In genomic region chr8:128508723-128509122, GRCm38 (mm10) we compare ENCODE assay signal across 15 mouse cellular contexts.
DNase-seq lines count a peak whose midpoint lies in the region; ATAC-seq and TF ChIP-seq lines count a peak whose summit lies in the region.
"Had no signal": no experiment of that assay in that cellular context is flagged by ENCODE, and none has a peak within 500 bp of the region (broad histone marks: within the 10 kb centered on the region; RNA-seq: fewer than 3 reads in every experiment).

No protein-coding gene starts in this region.

- H3K27me3 ChIP-seq in embryonic facial prominence, embryonic 14.5 days (replicated peaks; ENCODE audit: control insufficient read depth, insufficient read depth, low read length): no peaks in the 10 kb centered on the region
- no peaks in the 10 kb centered on the region for H3K27me3 ChIP-seq in embryonic facial prominence, embryonic 10.5 days (replicated peaks; ENCODE audit: low read depth, poor library complexity, severe bottlenecking)
- H3K27me3 ChIP-seq in heart, embryonic 16.5 days (ENCODE audit: control insufficient read depth, insufficient read depth, low read length): no peaks in the 10 kb centered on the region
- no peaks in the 10 kb centered on the region for H3K27me3 ChIP-seq in heart, adult 2 months (ENCODE audit: control insufficient read depth, insufficient read depth, low read length)
- H3K27me3 ChIP-seq: liver, embryonic 13.5 days had no signal

- no peaks in the 10 kb centered on the region for H3K36me3 ChIP-seq in embryonic facial prominence, embryonic 14.5 days (ENCODE audit: control insufficient read depth, insufficient read depth, low read length)
- H3K36me3 ChIP-seq in embryonic facial prominence, embryonic 10.5 days (replicated peaks): no peaks in the 10 kb centered on the region
- H3K36me3 ChIP-seq in heart, embryonic 16.5 days (ENCODE audit: control insufficient read depth, insufficient read depth): peaks cover 2% of the 10 kb centered on the region; the same call in 1 of the 2 replicates
- peaks cover 18% of the 10 kb centered on the region for H3K36me3 ChIP-seq in heart, adult 2 months (ENCODE audit: control insufficient read depth, insufficient read depth, low read length)
- H3K36me3 ChIP-seq: liver, embryonic 13.5 days; midbrain, embryonic 10.5 days had no signal

- H3K4me2 ChIP-seq in embryonic facial prominence, embryonic 14.5 days (ENCODE audit: low read depth, low read length): no peak overlapping the region
- H3K4me2 ChIP-seq in heart, embryonic 16.5 days (ENCODE audit: low read depth, low read length): no peak overlapping the region
- H3K4me2 ChIP-seq: liver, embryonic 13.5 days had no signal

- no peaks in the 10 kb centered on the region for H3K79me2 ChIP-seq in heart, adult 2 months (replicated peaks; ENCODE audit: control insufficient read depth, insufficient read depth, low read length)

- TF ChIP-seq POLR2A in heart, adult 2 months (IDR thresholded peaks at IDR 0.05; ENCODE audit: insufficient read depth, low read depth, low read length): no peak

- H3K9me3 ChIP-seq in embryonic facial prominence, embryonic 14.5 days (ENCODE audit: control insufficient read depth, low read length): no peaks in the 10 kb centered on the region
- H3K9me3 ChIP-seq in embryonic facial prominence, embryonic 10.5 days: no peaks in the 10 kb centered on the region
- no peaks in the 10 kb centered on the region for H3K9me3 ChIP-seq in heart, embryonic 16.5 days (replicated peaks; ENCODE audit: control insufficient read depth, low read length)
- H3K9me3 ChIP-seq: liver, embryonic 13.5 days; midbrain, embryonic 10.5 days had no signal

- H3K4me3 ChIP-seq in embryonic facial prominence, embryonic 14.5 days (ENCODE audit: low read depth, low read length): no peak overlapping the region
- H3K4me3 ChIP-seq in embryonic facial prominence, embryonic 10.5 days: no peak overlapping the region
- H3K4me3 ChIP-seq in heart, embryonic 16.5 days (ENCODE audit: low read length): no peak overlapping the region
- no peak overlapping the region for H3K4me3 ChIP-seq in heart, adult 2 months
- H3K4me3 ChIP-seq: gastrocnemius, adult 2 months; liver, embryonic 13.5 days; midbrain, embryonic 10.5 days had no signal

- peak; percentile 59 for DNase-seq in embryonic facial prominence, embryonic 14.5 days (ENCODE audit: low spot score)
- no peak for DNase-seq in embryonic facial prominence, embryonic 10.5 days (ENCODE audit: low spot score)
- no peak for DNase-seq in heart, adult 2 months
- DNase-seq in right cerebral cortex, adult 2 months (ENCODE audit: low spot score in 2 of 2): peak; percentile 13 to 14
- DNase-seq in right cerebral cortex, postnatal 25 days: no peak
- DNase-seq in right cerebral cortex, postnatal 4 days: peak; percentile 11
- DNase-seq in lung, postnatal 4 days: no peak
- DNase-seq: cerebellum, adult 18-20 months; gastrocnemius, adult 2 months; kidney, adult 9 months; kidney, postnatal 4 days; liver, embryonic 13.5 days; lung, postnatal 14 days had no signal

- no peak for ATAC-seq in embryonic facial prominence, embryonic 14.5 days (ENCODE audit: low read depth)
- no peak for ATAC-seq in heart, embryonic 16.5 days (replicated peaks; ENCODE audit: extremely low read depth, insufficient read depth, low FRiP score)

- no peak for TF ChIP-seq CTCF in heart, adult 2 months (IDR thresholded peaks at IDR 0.05)

- H3K4me1 ChIP-seq in embryonic facial prominence, embryonic 14.5 days (ENCODE audit: control insufficient read depth, insufficient read depth, low read length): no peaks in the 10 kb centered on the region
- H3K4me1 ChIP-seq in embryonic facial prominence, embryonic 10.5 days: no peaks in the 10 kb centered on the region
- H3K4me1 ChIP-seq in heart, embryonic 16.5 days (ENCODE audit: control insufficient read depth, insufficient read depth, low read length): peaks cover 12% of the 10 kb centered on the region
- H3K4me1 ChIP-seq in heart, adult 2 months (ENCODE audit: control insufficient read depth, insufficient read depth, low read length): peaks cover 4% of the 10 kb centered on the region
- H3K4me1 ChIP-seq: liver, embryonic 13.5 days; midbrain, embryonic 10.5 days had no signal

- intact Hi-C loops in heart, adult 2 months (cut with DNase I): no loop called here

- TF ChIP-seq EP300 in heart, adult 2 months (IDR thresholded peaks at IDR 0.05; ENCODE audit: insufficient read depth, low read depth, low read length): no peak

- no peak overlapping the region for H3K9ac ChIP-seq in embryonic facial prominence, embryonic 14.5 days (ENCODE audit: low read depth, low read length)
- H3K9ac ChIP-seq in heart, embryonic 16.5 days (ENCODE audit: low read length): no peak overlapping the region
- no peak overlapping the region for H3K9ac ChIP-seq in heart, adult 2 months (ENCODE audit: low read depth, low read length)
- H3K9ac ChIP-seq: liver, embryonic 13.5 days had no signal

- H3K27ac ChIP-seq in embryonic facial prominence, embryonic 14.5 days (replicated peaks; ENCODE audit: low read depth, low read length): no peak overlapping the region
- H3K27ac ChIP-seq in embryonic facial prominence, embryonic 10.5 days (replicated peaks): no peak overlapping the region
- peak overlapping the region; percentile 67 for H3K27ac ChIP-seq in heart, embryonic 16.5 days (ENCODE audit: low read length)
- no peak overlapping the region for H3K27ac ChIP-seq in heart, adult 2 months
- H3K27ac ChIP-seq: gastrocnemius, adult 2 months; liver, embryonic 13.5 days; midbrain, embryonic 10.5 days had no signal

Comparison
In these comparisons a context has a peak if more than half of its experiments do, and no peak if none do; other contexts are left out.
1. DNase-seq: peak in embryonic facial prominence, embryonic 14.5 days (single experiment), right cerebral cortex, adult 2 months (2 of 2) and right cerebral cortex, postnatal 4 days (single experiment); none in embryonic facial prominence, embryonic 10.5 days (single experiment), heart, adult 2 months (0 of 2), right cerebral cortex, postnatal 25 days (single experiment) and lung, postnatal 4 days (0 of 2).